Mouse (Mus musculus) bone marrow macrophage, adult 2 months (primary cell): ENCODE measurements around the gene Col6a6. TPM values are rescaled to one million over a fixed set of nuclear protein-coding genes. Genes with fewer than 3 reads are reported as not detected.

Experiments
- H3K27ac ChIP-seq: 2 replicates; pipeline ENCODE4 v1.5.1; 2012; ENCODE audit warnings: low read depth, low read length; ENCODE audit not compliant: insufficient read depth
- H3K4me1 ChIP-seq: 2 replicates; pipeline ENCODE4 v1.6.1; 2012; ENCODE audit warnings: low read length; ENCODE audit not compliant: control insufficient read depth, insufficient read depth
- H3K4me3 ChIP-seq: 2 replicates; pipeline ENCODE4 v1.5.1; 2012; ENCODE audit warnings: mild to moderate bottlenecking, low read length, moderate library complexity; ENCODE audit not compliant: insufficient read depth
- CTCF ChIP-seq: IDR thresholded peaks from 2 replicates; pipeline ENCODE4 v1.5.1; 2012; ENCODE audit warnings: low read depth, mild to moderate bottlenecking, low read length, moderate library complexity
- POLR2A ChIP-seq: IDR thresholded peaks from 2 replicates; pipeline ENCODE4 v1.6.1; 2012; ENCODE audit warnings: mild to moderate bottlenecking, low read depth, low read length, borderline replicate concordance
- polyA plus RNA-seq: library from polyadenylated mRNA; stranded (reverse); fragments of >200 nt; gene quantifications from 2 replicates; pipeline ENCODE4 v1.2.4, GENCODE M21; 2012; ENCODE audit not compliant: missing spikeins, insufficient read depth, insufficient read length

Col6a6 gene
- polyA plus RNA-seq, 1 experiment: not detected

GRCm38 (mm10) chr9:105808920-105809505, 18.9 kb downstream of the Col6a6 start:
- Histone ChIP-seq H3K4me1 (no peaks in the 10 kb centered on the region), H3K4me3 (no peak overlapping the region), H3K27ac (no peak overlapping the region)
- TF ChIP-seq POLR2A (no peak), CTCF (no peak)

GRCm38 (mm10) chr9:105803416-105803815, 24.5 kb downstream of the Col6a6 start:
- H3K4me1 ChIP-seq: no peaks in the 10 kb centered on the region
- no peak overlapping the region for H3K27ac ChIP-seq
- TF ChIP-seq CTCF (no peak), POLR2A (no peak)
- H3K4me3 ChIP-seq: no peak overlapping the region

- H3K4me1 ChIP-seq: no peaks in the 10 kb centered on the region
- TF ChIP-seq POLR2A: no peak
- no peak for TF ChIP-seq CTCF
- H3K27ac ChIP-seq: no peak overlapping the region
- H3K4me3 ChIP-seq: no peak overlapping the region
These were observed 26.5 kb downstream of the Col6a6 start for GRCm38 (mm10) chr9:105801463-105801862.

- H3K4me3 ChIP-seq: no peak overlapping the region
- H3K27ac ChIP-seq: no peak overlapping the region
- H3K4me1 ChIP-seq: no peaks in the 10 kb centered on the region
- TF ChIP-seq POLR2A: no peak
- TF ChIP-seq CTCF: no peak
These were observed 27.7 kb downstream of the Col6a6 start for GRCm38 (mm10) chr9:105800286-105800685.

GRCm38 (mm10) chr9:105796137-105796536, 31.8 kb downstream of the Col6a6 start:
- Histone ChIP-seq H3K4me3 (no peak overlapping the region), H3K4me1 (no peaks in the 10 kb centered on the region), H3K27ac (no peak overlapping the region)
- no peak for TF ChIP-seq POLR2A
- no peak for TF ChIP-seq CTCF

- Histone ChIP-seq H3K4me3 (no peak overlapping the region), H3K27ac (no peak overlapping the region), H3K4me1 (no peaks in the 10 kb centered on the region)
- TF ChIP-seq CTCF (no peak), POLR2A (no peak)
These were observed 33.0 kb downstream of the Col6a6 start for GRCm38 (mm10) chr9:105794965-105795364.

- H3K4me3 ChIP-seq: no peak overlapping the region
- no peak overlapping the region for H3K27ac ChIP-seq
- no peaks in the 10 kb centered on the region for H3K4me1 ChIP-seq
These were observed 36.1 kb downstream of the Col6a6 start for GRCm38 (mm10) chr9:105791810-105792209.

GRCm38 (mm10) chr9:105788203-105788602, 39.8 kb downstream of the Col6a6 start:
- H3K4me3 ChIP-seq: no peak overlapping the region
- no peaks in the 10 kb centered on the region for H3K4me1 ChIP-seq
- H3K27ac ChIP-seq: no peak overlapping the region
- no peak for TF ChIP-seq CTCF
- TF ChIP-seq POLR2A: no peak

More at GRCm38 (mm10) chr9:105791810-105792209, 36.1 kb downstream of the Col6a6 start:
- TF ChIP-seq POLR2A (no peak), CTCF (no peak)

GRCm38 (mm10) chr9:105787800-105788199, 40.2 kb downstream of the Col6a6 start:
- Histone ChIP-seq H3K27ac (no peak overlapping the region), H3K4me1 (no peaks in the 10 kb centered on the region), H3K4me3 (no peak overlapping the region)
- TF ChIP-seq CTCF: no peak
- no peak for TF ChIP-seq POLR2A

GRCm38 (mm10) chr9:105784026-105784425, 43.9 kb downstream of the Col6a6 start:
- Histone ChIP-seq H3K4me1 (no peaks in the 10 kb centered on the region), H3K27ac (no peak overlapping the region), H3K4me3 (no peak overlapping the region)
- TF ChIP-seq CTCF: no peak
- no peak for TF ChIP-seq POLR2A
